Mouse (Mus musculus) right cerebral cortex, postnatal 10 days (tissue): ENCODE measurements around the gene Kcnd2.

ENCODE experiments used
- DNase-seq, 2 experiments: peaks; one replicate each; pipeline ENCODE4 v3.0.0; 2021; ENCODE audit warnings: low spot score in 2 of 2

The Kcnd2 gene

GRCm38 (mm10) chr6:21692861-21693350 is 477.6 kb downstream of the Kcnd2 start:
- DNase-seq, result no peak

- no peak for DNase-seq
Observed at GRCm38 (mm10) chr6:21697641-21698040, 482.3 kb downstream of the Kcnd2 start.

- no peak for DNase-seq
Observed at GRCm38 (mm10) chr6:21701131-21701530, 485.8 kb downstream of the Kcnd2 start.

- peak in 1 of 2 experiments; percentile 51 for DNase-seq
Observed at GRCm38 (mm10) chr6:21709228-21709627, 493.9 kb downstream of the Kcnd2 start.

GRCm38 (mm10) chr6:21719121-21719520 is 503.8 kb downstream of the Kcnd2 start:
- DNase-seq, result no peak

GRCm38 (mm10) chr6:21722238-21722637 is 506.9 kb downstream of the Kcnd2 start:
- DNase-seq, result no peak

GRCm38 (mm10) chr6:21740606-21741005 is 525.3 kb downstream of the Kcnd2 start:
- DNase-seq, result no peak

GRCm38 (mm10) chr6:21744615-21745266 is 529.4 kb downstream of the Kcnd2 start:
- no peak for DNase-seq

GRCm38 (mm10) chr6:21747536-21747935 is 532.2 kb downstream of the Kcnd2 start:
- no peak for DNase-seq

- DNase-seq, result peak; percentile 30 to 47
Observed at GRCm38 (mm10) chr6:21767787-21768221, 552.5 kb downstream of the Kcnd2 start.

- no peak for DNase-seq
Observed at GRCm38 (mm10) chr6:21768745-21769446, 553.6 kb downstream of the Kcnd2 start.

GRCm38 (mm10) chr6:21769447-21769809 is 554.1 kb downstream of the Kcnd2 start:
- DNase-seq, result no peak

- no peak for DNase-seq
Observed at GRCm38 (mm10) chr6:21774213-21774916, 559.1 kb downstream of the Kcnd2 start.
